Mouse (Mus musculus) kidney, adult 2 months (tissue): ENCODE data around the gene C1qtnf6.

Experiments used
- CTCF ChIP-seq: fragments of 200-500 bp; conservative IDR thresholded peaks from 2 replicates; pipeline ENCODE4 v1.5.1; 2011; ENCODE audit warnings: low read depth, mild to moderate bottlenecking, control low read depth, low read length, moderate library complexity, mixed read lengths; ENCODE audit not compliant: insufficient read depth, insufficient read length
- POLR2A ChIP-seq: fragments of 200-500 bp; IDR thresholded peaks from one replicate; pipeline ENCODE4 v1.6.1; 2011; ENCODE audit warnings: low read depth, low read length, control low read depth

DNA sequence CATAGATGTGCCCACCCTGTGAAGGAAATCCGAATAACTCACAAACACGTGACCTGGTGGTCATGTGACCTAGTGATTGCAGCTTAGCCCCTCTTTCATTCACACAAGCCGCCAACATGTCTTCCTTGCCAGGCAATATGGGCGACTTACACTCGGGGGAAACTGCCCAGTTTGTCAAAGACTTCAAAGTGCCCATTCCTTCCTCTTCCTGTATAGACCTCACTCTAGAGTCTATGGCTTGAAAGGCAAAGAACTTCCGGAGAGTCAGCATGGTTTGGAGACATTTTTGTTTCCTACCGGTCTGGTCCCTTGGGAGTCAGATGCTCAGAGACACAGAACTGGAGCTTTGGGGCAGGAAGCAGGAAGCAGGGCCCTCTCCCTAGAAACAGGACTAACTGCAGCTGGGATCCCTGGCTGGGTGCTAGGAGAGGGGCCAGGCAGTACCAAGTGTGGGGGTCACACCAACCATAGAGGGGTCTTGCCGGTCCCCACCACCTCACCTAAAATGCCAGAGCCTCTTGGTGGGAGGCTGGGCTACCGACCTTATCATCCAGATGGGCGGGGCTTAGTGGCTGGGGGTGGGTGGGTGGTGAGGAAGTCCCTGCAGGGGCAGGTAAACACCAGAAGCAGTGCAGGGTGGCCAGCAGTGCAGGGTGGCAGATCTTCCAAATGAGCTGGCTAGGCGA, 2.3 kb downstream of the C1qtnf6 start:
- TF ChIP-seq POLR2A (no peak), CTCF (no peak)
